Mouse (Mus musculus) testis, adult 2 months (tissue): ENCODE data around the gene Ildr1. TPM values are rescaled to one million over a fixed set of nuclear protein-coding genes. Genes with fewer than 3 reads are reported as not detected.

Source experiments
- H3K27ac ChIP-seq: fragments of 200-500 bp; 2 replicates; pipeline ENCODE4 v1.5.1; 2012; ENCODE audit warnings: low read depth, low read length; ENCODE audit not compliant: control insufficient read depth, insufficient read depth
- H3K27me3 ChIP-seq: fragments of 200-500 bp; 2 replicates; pipeline ENCODE4 v1.6.1; 2012; ENCODE audit warnings: mild to moderate bottlenecking, low read length, moderate library complexity; ENCODE audit not compliant: control insufficient read depth, insufficient read depth
- H3K36me3 ChIP-seq: fragments of 200-500 bp; 2 replicates; pipeline ENCODE4 v1.6.1; 2012; ENCODE audit warnings: mild to moderate bottlenecking, low read length; ENCODE audit not compliant: control insufficient read depth, insufficient read depth
- H3K4me1 ChIP-seq: fragments of 200-500 bp; 2 replicates; pipeline ENCODE4 v1.6.1; 2012; ENCODE audit warnings: low read length; ENCODE audit not compliant: control insufficient read depth, insufficient read depth
- H3K4me3 ChIP-seq: fragments of 200-500 bp; 2 replicates; pipeline ENCODE4 v1.5.1; 2012; ENCODE audit warnings: low read depth, mild to moderate bottlenecking, low read length, moderate library complexity, mixed read lengths; ENCODE audit not compliant: control insufficient read depth
- CTCF ChIP-seq: fragments of 200-500 bp; IDR thresholded peaks from 2 replicates; pipeline ENCODE4 v1.5.1; 2012; ENCODE audit warnings: low read depth, mild to moderate bottlenecking, inconsistent platforms, low read length, moderate library complexity; ENCODE audit not compliant: control insufficient read depth, insufficient read depth, insufficient replicate concordance
- POLR2A ChIP-seq: fragments of 200-500 bp; IDR thresholded peaks from 2 replicates; pipeline ENCODE4 v1.6.1; 2012; ENCODE audit warnings: low read depth, mild to moderate bottlenecking, inconsistent platforms, low read length, moderate library complexity; ENCODE audit not compliant: control insufficient read depth
- polyA plus RNA-seq: library from polyadenylated mRNA; depleted of rRNA; stranded (reverse); fragments of >200 nt; gene quantifications from 2 replicates; pipeline ENCODE4 v1.2.3, GENCODE M21; 2012; rRNA removed

The Ildr1 gene
- 0.04 and 0.45 TPM in 2 replicates for polyA plus RNA-seq

GRCm38 (mm10) chr16:36693818-36694413, at the start of gene Ildr1:
Ildr1 (plus strand) TSS chr16:36693978.
- Histone ChIP-seq H3K27ac (no peak within 1 kb of the TSS), H3K4me1 (peaks cover 5% of the 10 kb centered on the region), H3K36me3 (no peaks in the 10 kb centered on the region), H3K4me3 (no peak within 1 kb of the TSS; the same call in 1 of the 2 replicates), H3K27me3 (no peaks in the 10 kb centered on the region)
- no peak for TF ChIP-seq CTCF
- no peak for TF ChIP-seq POLR2A

DNA sequence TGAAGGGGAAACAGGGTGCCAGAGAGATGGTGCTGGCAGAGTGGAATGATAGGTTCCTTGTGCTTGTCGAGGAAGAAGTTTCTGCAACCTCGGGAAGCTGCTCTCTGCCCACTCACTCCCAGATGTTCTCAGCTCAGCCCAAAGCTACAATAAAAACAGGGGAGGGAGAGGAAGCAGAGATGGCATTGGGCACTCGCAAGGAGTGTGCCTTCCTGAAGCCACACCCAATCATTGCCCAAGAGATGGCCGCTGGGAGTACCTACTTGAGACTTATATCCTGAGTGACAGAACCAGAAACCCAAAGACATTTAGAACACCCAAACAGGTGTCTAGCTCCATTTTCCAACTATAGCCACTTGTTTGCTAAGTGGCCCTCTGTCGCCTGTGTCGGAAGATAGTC, 48.7 kb upstream of the Ildr1 start:
- Histone ChIP-seq H3K27me3 (no peaks in the 10 kb centered on the region), H3K36me3 (no peaks in the 10 kb centered on the region), H3K4me1 (no peaks in the 10 kb centered on the region), H3K4me3 (no peak overlapping the region), H3K27ac (no peak overlapping the region)
- TF ChIP-seq CTCF: no peak
- no peak for TF ChIP-seq POLR2A

GRCm38 (mm10) chr16:36649304-36649703, 44.5 kb upstream of the Ildr1 start:
- H3K4me1 ChIP-seq: no peaks in the 10 kb centered on the region
- no peak overlapping the region for H3K27ac ChIP-seq
- no peaks in the 10 kb centered on the region for H3K27me3 ChIP-seq
- H3K4me3 ChIP-seq: no peak overlapping the region
- TF ChIP-seq POLR2A: no peak
- no peak for TF ChIP-seq CTCF
- H3K36me3 ChIP-seq: no peaks in the 10 kb centered on the region

DNA sequence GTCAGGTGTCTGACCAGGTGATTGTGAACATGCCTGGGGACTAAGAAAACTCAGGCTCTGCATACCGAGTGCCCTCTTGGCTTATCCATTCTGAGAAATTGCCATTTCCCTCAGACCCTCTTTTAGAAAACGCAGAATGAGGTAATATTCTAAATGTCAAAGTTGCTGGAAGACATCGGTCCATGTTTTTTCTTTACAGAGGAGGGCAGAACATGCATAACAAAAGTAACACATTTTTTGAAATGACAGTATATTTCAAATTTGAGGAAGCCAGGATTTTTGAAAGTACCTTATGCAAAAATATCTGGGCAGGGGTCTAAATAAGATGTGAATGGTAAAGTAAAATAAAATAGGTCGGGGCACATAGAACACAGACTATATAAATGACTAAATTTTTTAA, 43.3 kb upstream of the Ildr1 start:
- no peaks in the 10 kb centered on the region for H3K27me3 ChIP-seq
- no peak overlapping the region for H3K27ac ChIP-seq
- no peak overlapping the region for H3K4me3 ChIP-seq
- no peaks in the 10 kb centered on the region for H3K4me1 ChIP-seq
- no peaks in the 10 kb centered on the region for H3K36me3 ChIP-seq
- TF ChIP-seq POLR2A: no peak
- TF ChIP-seq CTCF: no peak

- no peak overlapping the region for H3K4me3 ChIP-seq
- no peak overlapping the region for H3K27ac ChIP-seq
- H3K36me3 ChIP-seq: no peaks in the 10 kb centered on the region
- no peaks in the 10 kb centered on the region for H3K27me3 ChIP-seq
- H3K4me1 ChIP-seq: no peaks in the 10 kb centered on the region
- TF ChIP-seq POLR2A (no peak), CTCF (no peak)
Observed at GRCm38 (mm10) chr16:36651174-36651766, 42.5 kb upstream of the Ildr1 start.

- Histone ChIP-seq H3K36me3 (no peaks in the 10 kb centered on the region), H3K27ac (no peak overlapping the region), H3K4me1 (no peaks in the 10 kb centered on the region), H3K4me3 (no peak overlapping the region), H3K27me3 (no peaks in the 10 kb centered on the region)
- TF ChIP-seq POLR2A (no peak), CTCF (no peak)
Observed at GRCm38 (mm10) chr16:36655199-36655598, 38.6 kb upstream of the Ildr1 start.

GRCm38 (mm10) chr16:36655910-36656309, 37.9 kb upstream of the Ildr1 start:
- Histone ChIP-seq H3K36me3 (no peaks in the 10 kb centered on the region), H3K4me1 (no peaks in the 10 kb centered on the region), H3K4me3 (no peak overlapping the region), H3K27me3 (no peaks in the 10 kb centered on the region), H3K27ac (no peak overlapping the region)
- TF ChIP-seq POLR2A (no peak), CTCF (no peak)
